Mouse (Mus musculus) megakaryocyte-erythroid progenitor cell, adult 5-6 weeks (primary cell): ENCODE results near the gene Btbd35f10. TPM values are rescaled to one million over a fixed set of nuclear protein-coding genes. Genes with fewer than 3 reads are reported as not detected.
"Not testable (repeated sequence)": the region's sequence is repeated elsewhere in the genome, so short reads cannot be mapped to it uniquely, and the experiment has no call there.

Experiments
- ATAC-seq: replicated peaks from 2 replicates; pipeline ENCODE4 v1.8.0; 2016; ENCODE audit warnings: mild to moderate bottlenecking, inconsistent platforms; ENCODE audit not compliant: severe bottlenecking, poor library complexity, low FRiP score, low TSS enrichment
- total RNA-seq, 2 experiments: library from RNA; stranded (forward) in 1 of 2; stranded (reverse) in 1 of 2; fragments of 200-1000, 215-1000 nt in 1 of 2; fragments of >200 nt in 1 of 2; fragmentation: Nextera tagmentation in 1 of 2; gene quantifications; 2 replicates each; pipeline ENCODE4 v1.2.3; 2014 to 2017

Btbd35f10 gene
- total RNA-seq (2014; fragmentation: Nextera tagmentation): not detected in 2 replicates
- total RNA-seq (2017): not detected in 2 replicates

- not testable (repeated sequence) for ATAC-seq
These were observed at the start of gene Btbd35f10 for GRCm38 (mm10) chrX:3752785-3753184. TSS of gene Btbd35f10 (minus strand) at chrX:3752885.

Other genes with a start within 250 kb of the Btbd35f10 start
- gene Btbd35f18, start 52.7 kb downstream of the Btbd35f10 start, total RNA-seq (2014; fragmentation: Nextera tagmentation): not detected in 2 replicates
- gene Btbd35f18, start 52.7 kb downstream of the Btbd35f10 start, total RNA-seq (2017): not detected in 2 replicates
- not detected in 2 replicates for gene Btbd35f16, start 204.1 kb upstream of the Btbd35f10 start, total RNA-seq (2014; fragmentation: Nextera tagmentation)
- gene Btbd35f16, start 204.1 kb upstream of the Btbd35f10 start, total RNA-seq (2017): not detected in 2 replicates